In the genomic region with DNA sequence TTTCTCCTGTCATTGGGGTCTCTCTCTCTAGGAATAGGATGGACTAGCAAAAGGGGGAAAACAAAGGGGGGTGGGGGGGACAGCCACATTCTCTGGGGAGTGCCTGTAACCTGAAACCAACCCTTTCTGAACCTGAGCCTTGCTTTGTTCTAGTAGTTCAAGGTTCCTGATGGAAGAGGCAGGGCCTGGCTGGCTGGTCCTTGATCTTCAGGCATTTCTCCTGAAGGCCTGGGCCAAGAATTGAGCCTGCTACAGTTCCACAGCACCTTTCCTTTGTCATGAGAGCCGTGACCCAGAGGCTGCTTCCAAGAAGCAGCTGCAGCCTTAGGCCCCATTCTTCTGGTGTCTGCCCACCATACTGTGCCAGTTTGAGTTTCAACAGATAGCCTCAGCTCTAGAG, we compare ENCODE assay signal across 17 mouse cellular contexts. TPM values are rescaled to one million over a fixed set of nuclear protein-coding genes. Genes with fewer than 3 reads are reported as not detected.
"Had no signal": no experiment of that assay in that cellular context is flagged by ENCODE, and none has a peak within 500 bp of the region (broad histone marks: within the 10 kb centered on the region; RNA-seq: fewer than 3 reads in every experiment).

No protein-coding gene starts in this region.

- H3K9me3 ChIP-seq: limb, embryonic 15.5 days; liver, embryonic 12.5 days; megakaryocyte, embryonic 14.5 days; midbrain, embryonic 12.5 days; stomach, embryonic 15.5 days had no signal

- H3K36me3 ChIP-seq: limb, embryonic 15.5 days; liver, embryonic 12.5 days; midbrain, embryonic 12.5 days; stomach, embryonic 15.5 days had no signal

- H3K4me3 ChIP-seq: layer of hippocampus, adult 2 months; limb, embryonic 15.5 days; liver, embryonic 12.5 days; megakaryocyte, embryonic 14.5 days; midbrain, embryonic 12.5 days; stomach, embryonic 15.5 days had no signal

- H3K27ac ChIP-seq: layer of hippocampus, adult 2 months; limb, embryonic 15.5 days; liver, embryonic 12.5 days; macrophage; midbrain, embryonic 12.5 days; stomach, embryonic 15.5 days had no signal

- DNase-seq: kidney, adult 18-20 months; kidney, postnatal 25 days; left cerebral cortex, postnatal 4 days; lung, embryonic 14.5 days; lung, postnatal 14 days; right cerebral cortex, postnatal 14 days; thymus, adult 2 months; thymus, postnatal 25 days had no signal

- H3K4me2 ChIP-seq: limb, embryonic 15.5 days; liver, embryonic 12.5 days; lung, embryonic 14.5 days; midbrain, embryonic 12.5 days; stomach, embryonic 15.5 days had no signal

- H3K27me3 ChIP-seq: limb, embryonic 15.5 days; liver, embryonic 12.5 days; midbrain, embryonic 12.5 days; stomach, embryonic 15.5 days had no signal

- H3K9ac ChIP-seq: limb, embryonic 15.5 days; liver, embryonic 12.5 days; lung, embryonic 14.5 days; midbrain, embryonic 12.5 days; stomach, embryonic 15.5 days had no signal

- ATAC-seq: liver, embryonic 12.5 days; midbrain, embryonic 16.5 days had no signal

RNA-seq across cellular contexts. Expression of a gene that starts 40.3 kb away (rescaled TPM):
- polyA plus RNA-seq: macrophage; midbrain, embryonic 12.5 days; urinary bladder, adult 2 months had no signal

RNA-seq across cellular contexts. Expression of a gene that starts 56.6 kb away (rescaled TPM):
- polyA plus RNA-seq: limb, embryonic 15.5 days; lung, embryonic 14.5 days; midbrain, embryonic 12.5 days; midbrain, embryonic 16.5 days; stomach, embryonic 15.5 days had no signal
